Mouse (Mus musculus) G1E (cell line): ENCODE data around the gene Asb12. TPM values are rescaled to one million over a fixed set of nuclear protein-coding genes. Genes with fewer than 3 reads are reported as not detected.

ENCODE experiments used
- ATAC-seq: 2 replicates; pipeline ENCODE4 v1.8.0; 2016; ENCODE audit warnings: mild to moderate bottlenecking; ENCODE audit not compliant: insufficient number of reproducible peaks, poor library complexity, low FRiP score, severe bottlenecking; ENCODE audit errors: extremely low read depth
- DNase-seq: peaks from one replicate; pipeline ENCODE4 v3.0.0; 2012; ENCODE audit warnings: low spot score
- H3K27me3 ChIP-seq: 2 replicates; pipeline ENCODE4 v1.6.1; 2012; ENCODE audit warnings: mild to moderate bottlenecking, low read length, inconsistent platforms; ENCODE audit not compliant: insufficient read depth
- H3K36me3 ChIP-seq: replicated peaks from 2 replicates; pipeline ENCODE3; 2012; ENCODE audit warnings: mild to moderate bottlenecking, inconsistent platforms
- H3K4me1 ChIP-seq: 2 replicates; pipeline ENCODE4 v1.6.1; 2012; ENCODE audit warnings: low read depth, low read length, inconsistent platforms, mixed read lengths; ENCODE audit not compliant: insufficient read depth
- H3K4me3 ChIP-seq: 2 replicates; pipeline ENCODE4 v1.5.1; 2012; ENCODE audit warnings: low read depth, mild to moderate bottlenecking, inconsistent platforms, low read length, moderate library complexity, mixed read lengths
- H3K9me3 ChIP-seq: replicated peaks from 2 replicates; pipeline ENCODE4 v1.6.1; 2012; ENCODE audit warnings: inconsistent platforms
- CTCF ChIP-seq: IDR thresholded peaks from 2 replicates; pipeline ENCODE4 v1.5.1; 2012; ENCODE audit warnings: low read depth, low read length, inconsistent platforms, mixed read lengths
- GATA1 ChIP-seq: IDR thresholded peaks from 2 replicates; pipeline ENCODE4 v1.6.1; 2012; ENCODE audit warnings: borderline replicate concordance, low read length, inconsistent platforms, mixed read lengths
- GATA2 ChIP-seq: IDR thresholded peaks from 2 replicates; pipeline ENCODE4 v1.6.1; 2012; ENCODE audit warnings: low read depth, low read length, inconsistent platforms, borderline replicate concordance
- POLR2AphosphoS5 ChIP-seq: IDR thresholded peaks from 2 replicates; pipeline ENCODE4 v1.6.1; 2012; ENCODE audit warnings: low read depth, low read length, inconsistent platforms; ENCODE audit not compliant: insufficient replicate concordance
- TAL1 ChIP-seq: conservative IDR thresholded peaks from 2 replicates; pipeline ENCODE4 v1.6.1; 2012; ENCODE audit warnings: low read depth, low read length, inconsistent platforms, mixed read lengths
- polyA plus RNA-seq: library from polyadenylated mRNA; stranded (reverse); fragments of >175 nt; gene quantifications from 2 replicates; pipeline ENCODE4 v1.2.3, GENCODE M21; 2012
- total RNA-seq, 2 experiments: library from RNA; stranded (forward) in 1 of 2; stranded (reverse) in 1 of 2; fragments of 200-1000 nt in 1 of 2; fragments of >200 nt in 1 of 2; fragmentation: Nextera tagmentation in 1 of 2; gene quantifications; 2 replicates each; pipeline ENCODE4 v1.2.3; 2014 to 2017

Gene Asb12
- total and polyA plus RNA-seq, 3 experiments: not detected

DNA sequence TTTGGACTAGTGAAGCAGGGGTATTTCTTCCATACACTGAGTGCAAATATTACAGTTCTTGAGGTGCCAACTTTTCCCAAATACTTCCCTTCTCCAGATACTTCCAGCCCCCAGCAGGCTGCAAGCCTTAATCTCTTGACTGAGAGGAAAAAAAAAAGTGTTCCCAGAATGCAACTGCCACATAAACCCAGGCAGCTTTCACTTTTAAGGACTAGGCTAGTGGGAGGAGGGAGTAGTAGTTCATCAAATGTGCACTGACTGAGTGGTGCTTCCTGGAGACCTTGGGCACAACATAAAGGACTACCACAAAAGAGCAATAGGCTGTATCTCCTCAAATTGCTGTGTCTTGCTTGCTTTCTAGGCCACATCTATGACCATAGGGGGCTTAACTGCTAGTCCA lies 116.5 kb downstream of the Asb12 start:
- ATAC-seq (no peak), DNase-seq (no peak)
- Histone ChIP-seq H3K36me3 (peaks cover 3% of the 10 kb centered on the region), H3K27me3 (no peaks in the 10 kb centered on the region), H3K9me3 (no peaks in the 10 kb centered on the region), H3K4me1 (peaks cover 13% of the 10 kb centered on the region), H3K4me3 (no peak overlapping the region)
- no peak for TF ChIP-seq POLR2AphosphoS5
- TF ChIP-seq CTCF: no peak
- no peak for TF ChIP-seq GATA2
- TF ChIP-seq GATA1: no peak
- no peak for TF ChIP-seq TAL1

DNA sequence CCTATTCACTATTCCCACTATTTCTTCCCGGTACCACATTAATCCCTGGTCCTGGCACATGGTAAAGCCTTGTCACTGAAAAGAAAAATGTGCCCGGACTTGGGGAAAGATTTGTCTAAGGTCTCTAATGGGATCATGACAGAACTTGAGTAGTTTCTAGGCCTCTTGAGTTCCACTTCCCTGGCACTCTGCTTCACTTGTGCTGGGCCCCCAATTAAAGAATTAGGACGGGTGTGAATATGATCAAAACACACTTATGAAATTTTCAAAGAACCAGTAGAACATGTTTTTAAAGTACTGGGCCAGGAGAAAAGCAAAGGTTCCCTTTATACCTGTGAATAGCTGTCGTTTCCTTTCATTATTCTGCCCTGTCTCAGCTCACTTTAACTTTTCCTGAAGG lies 119.3 kb downstream of the Asb12 start:
- Histone ChIP-seq H3K9me3 (no peaks in the 10 kb centered on the region), H3K27me3 (no peaks in the 10 kb centered on the region), H3K4me3 (no peak overlapping the region), H3K4me1 (peaks cover 7% of the 10 kb centered on the region), H3K36me3 (peaks cover 3% of the 10 kb centered on the region)
- TF ChIP-seq POLR2AphosphoS5 (no peak), CTCF (no peak), TAL1 (no peak), GATA2 (no peak), GATA1 (no peak)
- no peak for ATAC-seq
- DNase-seq: no peak

DNA sequence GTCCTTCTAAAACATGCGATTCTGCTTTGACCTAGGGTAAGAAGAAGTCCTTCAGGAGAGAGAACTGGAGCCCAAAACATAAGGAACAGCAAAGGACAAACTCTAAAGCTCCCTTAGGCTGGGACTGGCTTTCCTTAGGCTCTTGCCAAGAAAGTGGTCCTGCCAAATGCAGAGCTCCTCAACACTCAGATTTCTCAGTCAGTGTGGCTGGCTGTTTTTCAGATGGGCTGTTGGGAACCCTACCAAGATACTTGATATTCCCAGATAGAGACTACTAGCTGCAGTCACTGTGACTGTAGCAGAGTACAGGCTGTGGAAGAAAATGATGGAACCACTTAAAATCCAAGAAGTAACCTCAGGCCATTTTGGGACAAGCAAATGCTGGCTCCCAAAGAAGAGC lies 120.6 kb downstream of the Asb12 start:
- DNase-seq (no peak), ATAC-seq (no peak)
- no peak overlapping the region for H3K4me3 ChIP-seq
- no peak for TF ChIP-seq CTCF
- TF ChIP-seq GATA2: no peak
- TF ChIP-seq GATA1: no peak
- TF ChIP-seq TAL1: no peak
- no peak for TF ChIP-seq POLR2AphosphoS5
- H3K36me3 ChIP-seq: peaks cover 3% of the 10 kb centered on the region
- H3K9me3 ChIP-seq: no peaks in the 10 kb centered on the region
- H3K4me1 ChIP-seq: peaks cover 3% of the 10 kb centered on the region; the same call in 1 of the 2 replicates
- no peaks in the 10 kb centered on the region for H3K27me3 ChIP-seq

Other genes starting within 250 kb of the Asb12 start
- 5.1 and 5.6 TPM in 2 replicates for gene Amer1, start 113.1 kb downstream of the Asb12 start, total RNA-seq (2014; fragmentation: Nextera tagmentation)
- 5.7 and 6.9 TPM in 2 replicates for gene Amer1, start 113.1 kb downstream of the Asb12 start, total RNA-seq (2017)
- 0.39 and 0.61 TPM in 2 replicates for gene Amer1, start 113.1 kb downstream of the Asb12 start, polyA plus RNA-seq
- gene Pfn5, start 117 bp upstream of the Asb12 start, total RNA-seq (2014; fragmentation: Nextera tagmentation): not detected in 2 replicates
- gene Pfn5, start 117 bp upstream of the Asb12 start, total RNA-seq (2017): not detected in 2 replicates
- gene Pfn5, start 117 bp upstream of the Asb12 start, polyA plus RNA-seq: not detected in 2 replicates
- gene Zc4h2, start 100.5 kb upstream of the Asb12 start, total RNA-seq (2014; fragmentation: Nextera tagmentation): 9.4 and 12.9 TPM in 2 replicates
- gene Zc4h2, start 100.5 kb upstream of the Asb12 start, total RNA-seq (2017): 6.1 and 6.6 TPM in 2 replicates
- 0.37 and 0.44 TPM in 2 replicates for gene Zc4h2, start 100.5 kb upstream of the Asb12 start, polyA plus RNA-seq
- not detected in 2 replicates for gene Zc3h12b, start 153.7 kb upstream of the Asb12 start, total RNA-seq (2014; fragmentation: Nextera tagmentation)
- 0.06 and 0.16 TPM in 2 replicates for gene Zc3h12b, start 153.7 kb upstream of the Asb12 start, total RNA-seq (2017)
- gene Zc3h12b, start 153.7 kb upstream of the Asb12 start, polyA plus RNA-seq: 0.01 TPM in 1 of 2 replicates, not detected in the other